Mouse (Mus musculus) midbrain, postnatal 0 days (tissue): ENCODE results near the gene Tspan14. TPM values are rescaled to one million over a fixed set of nuclear protein-coding genes. Genes with fewer than 3 reads are reported as not detected.

Experiments used
- ATAC-seq: fragments of 200-750 bp; cut with Nextera tagmentation; 2 replicates; pipeline ENCODE4 v1.8.0; 2017; ENCODE audit warnings: moderate number of reproducible peaks, mild to moderate bottlenecking, moderate TSS enrichment, moderate library complexity; ENCODE audit not compliant: low FRiP score
- DNase-seq: peaks from one replicate; pipeline ENCODE4 v3.0.0-alpha.2; 2015; ENCODE audit warnings: low spot score
- H3K27ac ChIP-seq: fragments of 300-500 bp; sonication (generic); 2 replicates; pipeline ENCODE4 v1.5.1; 2014; ENCODE audit warnings: low read depth, mild to moderate bottlenecking, low read length, mixed read lengths
- H3K27me3 ChIP-seq: fragments of 300-500 bp; sonication (generic); 2 replicates; pipeline ENCODE4 v1.6.1; 2014; ENCODE audit warnings: low read length, control low read depth, mixed read lengths; ENCODE audit not compliant: insufficient read depth
- H3K36me3 ChIP-seq: fragments of 300-500 bp; sonication (generic); 2 replicates; pipeline ENCODE4 v1.6.1; 2014; ENCODE audit warnings: low read length, control low read depth, mixed read lengths; ENCODE audit not compliant: insufficient read depth
- H3K4me1 ChIP-seq: fragments of 300-500 bp; sonication (generic); 2 replicates; pipeline ENCODE4 v1.6.1; 2014; ENCODE audit warnings: mild to moderate bottlenecking, control low read depth, antibody characterized with exemption, low read length, mixed read lengths; ENCODE audit not compliant: insufficient read depth
- H3K4me2 ChIP-seq: fragments of 300-500 bp; sonication (generic); 2 replicates; pipeline ENCODE4 v1.6.1; 2014; ENCODE audit warnings: low read depth, mild to moderate bottlenecking, low read length, mixed read lengths; ENCODE audit not compliant: poor library complexity, severe bottlenecking
- H3K4me3 ChIP-seq: fragments of 300-500 bp; sonication (generic); 2 replicates; pipeline ENCODE4 v1.5.1; 2014; ENCODE audit warnings: low read depth, mild to moderate bottlenecking, low read length, moderate library complexity
- H3K9ac ChIP-seq: fragments of 300-500 bp; sonication (generic); replicated peaks from 2 replicates; pipeline ENCODE4 v1.6.1; 2014; ENCODE audit warnings: mild to moderate bottlenecking, low read length, moderate library complexity, mixed read lengths; ENCODE audit not compliant: poor library complexity, severe bottlenecking
- H3K9me3 ChIP-seq: fragments of 300-500 bp; sonication (generic); 2 replicates; pipeline ENCODE4 v1.6.1; 2016; ENCODE audit warnings: low read length, control low read depth
- CTCF ChIP-seq: IDR thresholded peaks from 2 replicates; pipeline ENCODE4 v1.5.1; 2016; ENCODE audit warnings: antibody characterized with exemption, mild to moderate bottlenecking
- WGBS: fragments of 180-500 bp; shearing (Covaris S2); extraction: QIAGEN DNeasy Blood & Tissue Kit; methylation state at CpG from one replicate; pipeline ENCODE4 v1.1.7; 2014; 5-methylcytosine and 5-hydroxymethylcytosine counted together
- polyA plus RNA-seq: library from polyadenylated mRNA; unstranded; fragments of >200 nt; fragmentation: Nextera tagmentation; extraction: Ambion mirVana; gene quantifications from 2 replicates; pipeline ENCODE4 v1.2.1, GENCODE M21; 2015
- total RNA-seq: library from RNA; depleted of rRNA; stranded (reverse); fragments of >200 nt; gene quantifications from 2 replicates; pipeline ENCODE4 v1.2.3, GENCODE M21; 2014

The Tspan14 gene
- total and polyA plus RNA-seq, 2 experiments from 2014 or later, result 28.3 to 31.2 TPM

DNA sequence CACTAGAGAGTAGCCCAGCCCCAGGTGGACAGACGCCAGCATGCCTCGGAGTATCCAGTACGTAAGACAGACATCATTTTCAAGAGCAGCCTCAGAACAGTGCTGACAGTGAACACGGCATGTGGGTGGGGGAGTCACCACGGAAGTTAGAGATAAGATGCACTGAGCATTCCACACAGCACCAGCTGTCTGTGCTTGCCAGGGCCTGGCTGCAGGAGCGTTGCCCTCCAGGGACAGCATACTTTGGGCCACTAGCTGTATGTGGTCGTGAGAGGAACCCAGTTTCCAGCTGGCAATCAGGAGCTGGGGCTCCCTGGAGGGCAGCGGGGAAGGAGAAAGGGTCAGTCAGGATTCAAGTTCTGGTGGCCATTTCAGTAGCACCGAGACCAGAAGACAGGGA lies 59.8 kb downstream of the Tspan14 start:
- ATAC-seq (no peak), DNase-seq (no peak)
- Histone ChIP-seq H3K9ac (no peak overlapping the region), H3K4me2 (no peak overlapping the region), H3K4me3 (no peak overlapping the region), H3K4me1 (no peaks in the 10 kb centered on the region), H3K9me3 (no peaks in the 10 kb centered on the region), H3K36me3 (peaks cover 38% of the 10 kb centered on the region), H3K27ac (no peak overlapping the region), H3K27me3 (no peaks in the 10 kb centered on the region)
- TF ChIP-seq CTCF, result no peak
- 93% methylated on average over 9 of the region's 9 CpGs for WGBS

GRCm38 (mm10) chr14:40905813-40906212 lies 60.8 kb downstream of the Tspan14 start:
- DNase-seq (no peak), ATAC-seq (no peak)
- no peak for TF ChIP-seq CTCF
- H3K4me1 ChIP-seq, result no peaks in the 10 kb centered on the region
- H3K27ac ChIP-seq, result no peak overlapping the region
- H3K4me3 ChIP-seq, result no peak overlapping the region
- no peak overlapping the region for H3K9ac ChIP-seq
- peaks cover 36% of the 10 kb centered on the region for H3K36me3 ChIP-seq
- 94% methylated on average over 8 of the region's 8 CpGs for WGBS
- H3K27me3 ChIP-seq, result no peaks in the 10 kb centered on the region
- no peaks in the 10 kb centered on the region for H3K9me3 ChIP-seq
- H3K4me2 ChIP-seq, result no peak overlapping the region

DNA sequence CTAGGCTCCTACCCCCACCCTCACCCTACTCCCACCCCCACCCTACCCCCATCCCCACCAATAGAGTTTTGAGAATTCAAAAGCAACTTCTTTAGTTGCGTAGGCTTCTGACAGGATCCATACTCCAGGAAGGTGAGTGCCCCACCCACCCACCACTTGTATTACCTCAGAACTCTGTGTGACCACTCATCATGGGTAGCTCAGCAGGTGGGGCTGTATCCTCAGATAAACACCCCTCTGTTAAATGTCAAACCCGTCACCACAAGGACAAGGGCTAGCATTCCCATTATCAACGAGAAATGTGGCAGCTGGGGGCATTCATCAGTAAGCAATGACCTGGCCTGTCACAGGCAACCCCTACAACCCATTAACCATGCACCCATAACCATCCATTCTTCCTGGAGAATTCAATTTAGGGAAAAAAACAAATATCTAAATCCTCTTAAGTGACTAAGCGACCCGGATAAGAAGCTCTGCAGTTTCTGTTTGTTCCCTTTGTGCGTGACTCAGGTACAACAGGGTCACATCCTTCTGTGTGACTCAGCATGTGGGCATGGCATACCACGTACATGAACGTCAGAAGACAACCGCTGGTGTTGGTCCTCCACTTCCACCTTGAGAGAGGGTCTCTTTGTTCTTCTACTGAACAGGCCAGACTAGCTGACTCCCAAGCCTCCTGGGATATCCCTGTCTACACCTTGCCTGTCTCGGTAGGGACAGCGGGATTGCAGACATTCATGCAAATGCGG lies 64.1 kb downstream of the Tspan14 start:
- Histone ChIP-seq H3K27me3 (no peaks in the 10 kb centered on the region), H3K9ac (no peak overlapping the region), H3K4me3 (no peak overlapping the region), H3K36me3 (peaks cover 12% of the 10 kb centered on the region), H3K9me3 (no peaks in the 10 kb centered on the region), H3K4me2 (no peak overlapping the region), H3K27ac (no peak overlapping the region), H3K4me1 (no peaks in the 10 kb centered on the region)
- WGBS, result 68% methylated on average over 12 of the region's 12 CpGs
- TF ChIP-seq CTCF, result no peak
- ATAC-seq (no peak), DNase-seq (no peak)

DNA sequence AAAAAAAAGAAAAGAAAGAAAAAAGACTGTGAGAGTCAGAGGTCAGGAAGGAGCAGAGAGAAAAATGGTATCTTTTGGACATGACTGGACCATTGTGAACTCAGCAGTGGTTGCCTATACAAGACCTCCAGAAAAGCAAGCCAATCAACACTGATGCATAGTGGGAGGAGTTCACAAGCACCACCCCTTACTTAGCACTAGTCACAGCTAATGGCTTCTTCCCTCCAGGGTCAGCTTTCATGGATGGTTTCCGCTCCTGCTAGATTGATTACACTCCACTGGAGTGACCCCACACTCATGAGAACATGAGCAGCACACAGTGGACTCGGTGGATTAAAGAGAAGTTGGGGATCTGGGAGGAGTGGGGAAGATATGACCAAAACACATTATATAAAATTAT lies 66.3 kb downstream of the Tspan14 start:
- no peaks in the 10 kb centered on the region for H3K9me3 ChIP-seq
- H3K27me3 ChIP-seq, result no peaks in the 10 kb centered on the region
- H3K36me3 ChIP-seq, result no peaks in the 10 kb centered on the region; the same call in 1 of the 2 replicates
- no peak overlapping the region for H3K27ac ChIP-seq
- ATAC-seq (no peak), DNase-seq (no peak)
- no peak overlapping the region for H3K4me2 ChIP-seq
- H3K4me3 ChIP-seq, result no peak overlapping the region
- no peaks in the 10 kb centered on the region for H3K4me1 ChIP-seq
- H3K9ac ChIP-seq, result no peak overlapping the region
- WGBS, result 85% methylated on average over 2 of the region's 2 CpGs
- TF ChIP-seq CTCF, result no peak

DNA sequence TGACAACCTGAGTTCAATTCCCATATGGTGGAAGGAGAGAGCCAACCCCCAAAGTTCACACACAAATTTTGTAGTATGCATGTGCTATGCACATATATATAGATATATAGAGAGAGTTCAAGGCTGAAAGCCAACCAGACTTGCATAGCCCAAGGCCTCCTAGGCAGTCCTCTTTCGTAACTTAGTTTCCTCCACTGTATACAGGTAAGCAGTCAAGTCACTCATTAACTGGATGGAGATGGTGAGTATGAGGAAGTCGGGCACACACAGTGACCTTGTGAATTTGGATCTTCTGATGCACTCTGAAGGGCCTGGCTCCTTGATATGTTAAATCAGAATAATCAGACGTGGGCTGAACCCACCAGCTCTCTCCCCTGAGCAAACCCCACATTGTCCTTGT lies 68.7 kb downstream of the Tspan14 start:
- Histone ChIP-seq H3K9ac (no peak overlapping the region), H3K4me3 (no peak overlapping the region), H3K36me3 (no peaks in the 10 kb centered on the region; the same call in 1 of the 2 replicates), H3K9me3 (no peaks in the 10 kb centered on the region), H3K4me1 (no peaks in the 10 kb centered on the region), H3K27ac (no peak overlapping the region), H3K27me3 (no peaks in the 10 kb centered on the region), H3K4me2 (no peak overlapping the region)
- DNase-seq (no peak), ATAC-seq (no peak)
- no peak for TF ChIP-seq CTCF
- WGBS, result 90% methylated on average over 3 of the region's 3 CpGs

- no peak overlapping the region for H3K27ac ChIP-seq
- H3K4me3 ChIP-seq, result no peak overlapping the region
- DNase-seq, result no peak
- H3K27me3 ChIP-seq, result no peaks in the 10 kb centered on the region
- 77% methylated on average over 8 of the region's 8 CpGs for WGBS
- H3K9ac ChIP-seq, result no peak overlapping the region
- H3K4me1 ChIP-seq, result no peaks in the 10 kb centered on the region
- no peaks in the 10 kb centered on the region for H3K36me3 ChIP-seq
- ATAC-seq, result no peak
- no peak for TF ChIP-seq CTCF
- H3K9me3 ChIP-seq, result no peaks in the 10 kb centered on the region
- no peak overlapping the region for H3K4me2 ChIP-seq
Measured at GRCm38 (mm10) chr14:40895681-40896080, 70.9 kb downstream of the Tspan14 start.
